10 mouse cellular contexts compared by ENCODE assay signal in the genomic region with DNA sequence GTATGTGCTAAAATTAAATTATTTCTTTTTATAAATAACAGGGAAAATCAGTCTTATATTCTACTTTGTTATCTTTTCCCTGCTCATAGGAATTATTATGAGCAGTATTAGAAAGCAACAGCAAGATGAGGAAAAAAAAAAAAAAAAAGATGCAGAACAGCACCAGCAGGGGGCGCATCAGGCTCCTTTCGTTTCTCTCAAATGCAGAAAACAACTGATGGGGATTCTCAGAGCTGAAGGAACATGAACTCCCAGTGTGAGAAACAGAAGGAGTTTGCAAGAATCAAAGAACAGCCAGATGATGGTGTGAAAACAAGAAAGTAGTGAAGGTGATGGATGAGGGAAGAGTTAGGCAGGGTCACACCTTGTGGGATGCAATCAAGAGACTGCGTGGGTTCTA.
A peak's percentile ranks its signal among the peaks of the same experiment; 100 is the strongest.
DNase-seq lines count a peak whose midpoint lies in the region; ATAC-seq and TF ChIP-seq lines count a peak whose summit lies in the region.
"Had no signal": no experiment of that assay in that cellular context is flagged by ENCODE, and none has a peak within 500 bp of the region (broad histone marks: within the 10 kb centered on the region; RNA-seq: fewer than 3 reads in every experiment).

No protein-coding gene starts in this region.

- TF ChIP-seq EP300 in lung, postnatal 0 days (IDR thresholded peaks at IDR 0.05), result no peak

- H3K4me2 ChIP-seq in hindbrain, embryonic 14.5 days (replicated peaks), result no peak overlapping the region
- H3K4me2 ChIP-seq in hindbrain, embryonic 16.5 days (ENCODE audit: low read length), result no peak overlapping the region
- no peak overlapping the region for H3K4me2 ChIP-seq in lung, postnatal 0 days (replicated peaks; ENCODE audit: low read depth, low read length)
- H3K4me2 ChIP-seq: embryonic facial prominence, embryonic 13.5 days had no signal

- no peaks in the 10 kb centered on the region for H3K36me3 ChIP-seq in hindbrain, embryonic 14.5 days (replicated peaks; ENCODE audit: control insufficient read depth, insufficient read depth)
- no peaks in the 10 kb centered on the region for H3K36me3 ChIP-seq in hindbrain, embryonic 16.5 days (ENCODE audit: control insufficient read depth, insufficient read depth, low read length)
- H3K36me3 ChIP-seq in E14TG2a.4 (ENCODE audit: insufficient read depth, low read length), result no peaks in the 10 kb centered on the region
- H3K36me3 ChIP-seq in lung, postnatal 0 days (ENCODE audit: insufficient read depth, low read length), result no peaks in the 10 kb centered on the region
- H3K36me3 ChIP-seq: embryonic facial prominence, embryonic 13.5 days had no signal

- TF ChIP-seq CTCF in E14TG2a.4 (conservative IDR thresholded peaks at IDR 0.05; ENCODE audit: low read length), result peak; percentile 59
- TF ChIP-seq CTCF in lung, postnatal 0 days (IDR thresholded peaks at IDR 0.05), result peak; percentile 67

- no peaks in the 10 kb centered on the region for H3K4me1 ChIP-seq in hindbrain, embryonic 14.5 days (replicated peaks; ENCODE audit: control insufficient read depth, insufficient read depth, low read length)
- H3K4me1 ChIP-seq in hindbrain, embryonic 16.5 days (ENCODE audit: control insufficient read depth, insufficient read depth, low read depth, low read length), result no peaks in the 10 kb centered on the region
- H3K4me1 ChIP-seq in E14TG2a.4 (replicated peaks; ENCODE audit: low read depth, low read length), result no peaks in the 10 kb centered on the region
- no peaks in the 10 kb centered on the region for H3K4me1 ChIP-seq in lung, postnatal 0 days (ENCODE audit: insufficient read depth, low read depth, low read length)
- H3K4me1 ChIP-seq: embryonic facial prominence, embryonic 13.5 days had no signal

- no peak for ATAC-seq in hindbrain, embryonic 14.5 days (ENCODE audit: low FRiP score)
- no peak for ATAC-seq in hindbrain, embryonic 16.5 days
- ATAC-seq in lung, postnatal 0 days, result no peak

- DNase-seq in hindbrain, embryonic 14.5 days (ENCODE audit: low spot score), result peak; percentile 66
- peak; percentile 0 for DNase-seq in 3134 (ENCODE audit: extremely low read depth, insufficient read length, low spot score)
- peak; percentile 61 for DNase-seq in embryo, embryonic 11 days
- DNase-seq in lung, postnatal 0 days (ENCODE audit: low spot score), result peak; percentile 45
- DNase-seq in heart, adult 8-10 months (ENCODE audit: low spot score), result no peak
- DNase-seq in heart, adult 9 months (ENCODE audit: low spot score in 2 of 2), result no peak

- no peak overlapping the region for H3K27ac ChIP-seq in hindbrain, embryonic 14.5 days
- no peak overlapping the region for H3K27ac ChIP-seq in hindbrain, embryonic 16.5 days (ENCODE audit: low read depth, low read length)
- H3K27ac ChIP-seq in lung, postnatal 0 days (ENCODE audit: low read length), result no peak overlapping the region
- H3K27ac ChIP-seq: embryonic facial prominence, embryonic 13.5 days had no signal

- no peak overlapping the region for H3K4me3 ChIP-seq in hindbrain, embryonic 14.5 days (replicated peaks; ENCODE audit: low read length)
- H3K4me3 ChIP-seq in hindbrain, embryonic 16.5 days (ENCODE audit: low read length), result no peak overlapping the region
- no peak overlapping the region for H3K4me3 ChIP-seq in E14TG2a.4 (replicated peaks; ENCODE audit: low read length)
- H3K4me3 ChIP-seq in lung, postnatal 0 days (ENCODE audit: low read depth, low read length), result no peak overlapping the region
- H3K4me3 ChIP-seq: embryonic facial prominence, embryonic 13.5 days; myocyte had no signal

- no peaks in the 10 kb centered on the region for H3K9me3 ChIP-seq in hindbrain, embryonic 14.5 days (ENCODE audit: control insufficient read depth, low read length)
- H3K9me3 ChIP-seq in hindbrain, embryonic 16.5 days (ENCODE audit: control insufficient read depth, low read length), result no peaks in the 10 kb centered on the region
- no peaks in the 10 kb centered on the region for H3K9me3 ChIP-seq in E14TG2a.4 (ENCODE audit: low read length)
- no peaks in the 10 kb centered on the region for H3K9me3 ChIP-seq in lung, postnatal 0 days (ENCODE audit: low read length)
- H3K9me3 ChIP-seq: embryonic facial prominence, embryonic 13.5 days had no signal

- whole genome bisulfite sequencing in hindbrain, embryonic 14.5 days, result 34% methylated on average over 3 of the region's 3 CpGs
- 34% methylated on average over 3 of the region's 3 CpGs for WGBS in hindbrain, embryonic 16.5 days
- 23% methylated on average over 3 of the region's 3 CpGs for WGBS in lung, postnatal 0 days

- H3K27me3 ChIP-seq in hindbrain, embryonic 14.5 days (ENCODE audit: control insufficient read depth, insufficient read depth, low read length), result no peaks in the 10 kb centered on the region
- no peaks in the 10 kb centered on the region for H3K27me3 ChIP-seq in hindbrain, embryonic 16.5 days (replicated peaks; ENCODE audit: control insufficient read depth, insufficient read depth, low read length)
- no peaks in the 10 kb centered on the region for H3K27me3 ChIP-seq in E14TG2a.4 (ENCODE audit: insufficient read depth, low read length)
- H3K27me3 ChIP-seq in lung, postnatal 0 days (replicated peaks; ENCODE audit: insufficient read depth, low read length), result no peaks in the 10 kb centered on the region
- H3K27me3 ChIP-seq: embryonic facial prominence, embryonic 13.5 days had no signal

- H3K9ac ChIP-seq in hindbrain, embryonic 14.5 days, result no peak overlapping the region
- no peak overlapping the region for H3K9ac ChIP-seq in hindbrain, embryonic 16.5 days (ENCODE audit: low read depth, low read length)
- no peak overlapping the region for H3K9ac ChIP-seq in lung, postnatal 0 days (replicated peaks; ENCODE audit: low read depth)
- H3K9ac ChIP-seq: embryonic facial prominence, embryonic 13.5 days had no signal

Comparison
In these comparisons a context has a peak if more than half of its experiments do, and no peak if none do; other contexts are left out.
1. DNase-seq: peak in hindbrain, embryonic 14.5 days (single experiment), 3134 (single experiment), embryo, embryonic 11 days (single experiment) and lung, postnatal 0 days (single experiment); none in heart, adult 8-10 months (single experiment) and heart, adult 9 months (0 of 2).